Mouse (Mus musculus) ES-Bruce4 (cell line): ENCODE measurements at regions not wholly inside any gene's neighbourhood (a gene's known extent, or its start where the extent isn't known, plus 50 kb on each side); places are given as distances from the start of the nearest gene placed in this dataset.

ENCODE experiments used
- CTCF ChIP-seq: IDR thresholded peaks from one replicate; pipeline ENCODE4 v1.8.1; 2011; ENCODE audit warnings: low read depth, low read length
- EP300 ChIP-seq: IDR thresholded peaks from 2 replicates; pipeline ENCODE4 v1.6.1; 2011; ENCODE audit warnings: low read depth, low read length; ENCODE audit not compliant: insufficient read depth
- POLR2A ChIP-seq: IDR thresholded peaks from one replicate; pipeline ENCODE4 v1.8.1; 2011; ENCODE audit warnings: low read length; ENCODE audit not compliant: insufficient read depth

DNA sequence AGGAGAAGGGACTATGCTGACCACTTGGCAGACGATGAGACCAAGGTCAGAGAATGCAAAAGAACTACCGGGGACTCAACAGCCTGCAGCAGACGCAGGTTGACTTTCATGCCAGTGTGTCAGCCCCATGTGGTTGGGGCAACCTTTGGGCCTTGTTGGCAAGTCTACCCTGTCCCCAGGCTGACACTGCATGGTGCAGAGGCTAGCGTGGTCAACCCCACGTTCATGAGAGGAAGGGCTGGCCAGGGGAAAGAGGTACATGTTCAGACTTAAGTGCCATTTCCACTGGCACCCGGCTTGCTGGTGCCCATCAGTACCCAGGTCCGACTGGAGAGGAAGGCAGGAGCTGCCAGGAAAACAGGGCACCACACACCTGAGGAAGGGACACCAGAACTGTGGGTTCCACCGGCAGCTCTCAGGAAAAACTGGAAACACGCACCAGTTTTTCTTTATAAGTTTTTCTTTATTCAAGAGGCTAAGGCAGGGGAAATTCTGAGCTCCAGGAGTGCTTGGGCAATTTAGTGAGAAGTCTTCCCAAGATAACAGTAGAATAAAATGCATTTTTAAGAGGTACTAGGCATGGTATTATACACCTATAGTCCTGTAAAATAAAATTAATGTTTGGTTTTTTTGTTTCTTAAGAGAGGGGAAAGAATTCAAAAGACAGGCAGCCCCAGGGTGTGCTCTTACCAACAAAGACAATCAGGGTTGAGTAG, 73.3 kb downstream of the Zfp36l2 start:
- no peak for TF ChIP-seq CTCF
- no peak for TF ChIP-seq POLR2A
- no peak for TF ChIP-seq EP300
